Mouse (Mus musculus) small intestine, adult 2 months (tissue): ENCODE measurements at regions not wholly inside any gene's neighbourhood (a gene's known extent, or its start where the extent isn't known, plus 50 kb on each side); places are given as distances from the start of the nearest gene placed in this dataset.

Experiments
- H3K27ac ChIP-seq: fragments of 200-500 bp; 2 replicates; pipeline ENCODE4 v1.5.1; 2012; ENCODE audit warnings: low read depth, low read length, control low read depth, inconsistent platforms; ENCODE audit not compliant: insufficient read depth
- H3K27me3 ChIP-seq: fragments of 200-500 bp; 2 replicates; pipeline ENCODE4 v1.6.1; 2012; ENCODE audit warnings: mild to moderate bottlenecking, moderate library complexity, low read length, inconsistent platforms; ENCODE audit not compliant: control insufficient read depth, insufficient read depth
- H3K36me3 ChIP-seq: fragments of 200-500 bp; 2 replicates; pipeline ENCODE4 v1.6.1; 2012; ENCODE audit warnings: mild to moderate bottlenecking, low read length, control low read depth, inconsistent platforms; ENCODE audit not compliant: control insufficient read depth, insufficient read depth
- H3K4me1 ChIP-seq: fragments of 200-500 bp; 2 replicates; pipeline ENCODE4 v1.6.1; 2012; ENCODE audit warnings: low read length, inconsistent platforms, mixed read lengths; ENCODE audit not compliant: control insufficient read depth, insufficient read depth, insufficient read length
- H3K4me3 ChIP-seq: fragments of 200-500 bp; 2 replicates; pipeline ENCODE4 v1.5.1; 2012; ENCODE audit warnings: low read depth, mild to moderate bottlenecking, control low read depth, inconsistent platforms, low read length, moderate library complexity
- CTCF ChIP-seq: fragments of 200-500 bp; IDR thresholded peaks from 2 replicates; pipeline ENCODE4 v1.5.1; 2012; ENCODE audit warnings: low read depth, mild to moderate bottlenecking, control low read depth, inconsistent platforms, low read length, moderate library complexity, mixed read lengths; ENCODE audit not compliant: insufficient replicate concordance, insufficient read length; ENCODE audit errors: extremely low read depth
- POLR2A ChIP-seq: fragments of 200-500 bp; IDR thresholded peaks from 2 replicates; pipeline ENCODE4 v1.6.1; 2012; ENCODE audit warnings: low read depth, mild to moderate bottlenecking, control low read depth, inconsistent platforms, low read length, moderate library complexity
- WGBS: fragments of 180-500 bp; shearing (Covaris S2); methylation state at CpG from one replicate; pipeline ENCODE4 v1.1.7; 2018; 5-methylcytosine and 5-hydroxymethylcytosine counted together

- Histone ChIP-seq H3K27me3 (no peaks in the 10 kb centered on the region), H3K36me3 (peaks cover 12% of the 10 kb centered on the region), H3K4me3 (no peak overlapping the region), H3K4me1 (no peaks in the 10 kb centered on the region), H3K27ac (no peak overlapping the region)
- WGBS, result 88% methylated on average over 8 of the region's 8 CpGs
- TF ChIP-seq POLR2A, result no peak
These were observed 76.9 kb upstream of the Ak4 start for GRCm38 (mm10) chr4:101342071-101342762.

GRCm38 (mm10) chr4:101340741-101341140 is 75.7 kb upstream of the Jak1 start:
- Histone ChIP-seq H3K27ac (no peak overlapping the region), H3K4me1 (no peaks in the 10 kb centered on the region), H3K27me3 (no peaks in the 10 kb centered on the region), H3K4me3 (no peak overlapping the region), H3K36me3 (peaks cover 9% of the 10 kb centered on the region)
- no peak for TF ChIP-seq POLR2A
- no peak for TF ChIP-seq CTCF

- Histone ChIP-seq H3K27ac (no peak overlapping the region), H3K36me3 (no peaks in the 10 kb centered on the region), H3K4me1 (no peaks in the 10 kb centered on the region), H3K27me3 (no peaks in the 10 kb centered on the region), H3K4me3 (no peak overlapping the region)
- TF ChIP-seq POLR2A, result no peak
- TF ChIP-seq CTCF, result no peak
These were observed 73.1 kb upstream of the Jak1 start for GRCm38 (mm10) chr4:101338211-101338610.

GRCm38 (mm10) chr4:101336811-101337210 is 71.7 kb upstream of the Jak1 start:
- H3K4me3 ChIP-seq, result no peak overlapping the region
- no peaks in the 10 kb centered on the region for H3K36me3 ChIP-seq
- no peaks in the 10 kb centered on the region for H3K27me3 ChIP-seq
- no peak for TF ChIP-seq POLR2A
- no peak for TF ChIP-seq CTCF
- 30% methylated on average over 4 of the region's 4 CpGs for WGBS
- no peak overlapping the region for H3K27ac ChIP-seq
- no peaks in the 10 kb centered on the region for H3K4me1 ChIP-seq

- no peak for TF ChIP-seq CTCF
- no peak for TF ChIP-seq POLR2A
- H3K4me3 ChIP-seq, result no peak overlapping the region
- H3K27ac ChIP-seq, result no peak overlapping the region
- H3K36me3 ChIP-seq, result no peaks in the 10 kb centered on the region
- H3K27me3 ChIP-seq, result no peaks in the 10 kb centered on the region
- no peaks in the 10 kb centered on the region for H3K4me1 ChIP-seq
These were observed 71.3 kb upstream of the Jak1 start for GRCm38 (mm10) chr4:101336371-101336770.

GRCm38 (mm10) chr4:101333868-101334267 is 68.8 kb upstream of the Jak1 start:
- 95% methylated on average over 10 of the region's 10 CpGs for WGBS
- no peaks in the 10 kb centered on the region for H3K4me1 ChIP-seq
- H3K27me3 ChIP-seq, result no peaks in the 10 kb centered on the region
- no peak overlapping the region for H3K27ac ChIP-seq
- TF ChIP-seq POLR2A (no peak), CTCF (no peak)
- H3K4me3 ChIP-seq, result no peak overlapping the region
- no peaks in the 10 kb centered on the region for H3K36me3 ChIP-seq

- 74% methylated on average over 3 of the region's 3 CpGs for WGBS
- no peaks in the 10 kb centered on the region for H3K36me3 ChIP-seq
- H3K27me3 ChIP-seq, result no peaks in the 10 kb centered on the region
- H3K4me3 ChIP-seq, result no peak overlapping the region
- H3K27ac ChIP-seq, result no peak overlapping the region
- no peak for TF ChIP-seq POLR2A
- TF ChIP-seq CTCF, result no peak
- H3K4me1 ChIP-seq, result no peaks in the 10 kb centered on the region
These were observed 68.0 kb upstream of the Jak1 start for GRCm38 (mm10) chr4:101333036-101333435.
